Mouse (Mus musculus) lung, embryonic 14.5 days (tissue): ENCODE data around the gene Dpp9. TPM values are rescaled to one million over a fixed set of nuclear protein-coding genes. Genes with fewer than 3 reads are reported as not detected.
A peak's percentile ranks its signal among the peaks of the same experiment; 100 is the strongest.

Experiments used
- ATAC-seq: fragments of 200-750 bp; cut with Nextera tagmentation; 2 replicates; pipeline ENCODE4 v1.8.0; 2017; ENCODE audit warnings: mild to moderate bottlenecking, moderate TSS enrichment, moderate library complexity; ENCODE audit not compliant: insufficient read depth
- DNase-seq: peaks from one replicate; pipeline ENCODE4 v3.0.0-alpha.2; 2015
- H3K27ac ChIP-seq: fragments of 300-500 bp; sonication (generic); 2 replicates; pipeline ENCODE4 v1.5.1; 2014; ENCODE audit warnings: low read depth, mild to moderate bottlenecking, moderate library complexity
- H3K27me3 ChIP-seq: fragments of 300-500 bp; sonication (generic); 2 replicates; pipeline ENCODE4 v1.6.1; 2014; ENCODE audit warnings: low read length, control low read depth; ENCODE audit not compliant: insufficient read depth
- H3K36me3 ChIP-seq: fragments of 300-500 bp; sonication (generic); 2 replicates; pipeline ENCODE4 v1.6.1; 2014; ENCODE audit warnings: control low read depth; ENCODE audit not compliant: insufficient read depth
- H3K4me1 ChIP-seq: fragments of 300-500 bp; sonication (generic); 2 replicates; pipeline ENCODE4 v1.6.1; 2014; ENCODE audit warnings: antibody characterized with exemption, control low read depth; ENCODE audit not compliant: insufficient read depth
- H3K4me2 ChIP-seq: fragments of 300-500 bp; sonication (generic); 2 replicates; pipeline ENCODE4 v1.6.1; 2014; ENCODE audit warnings: mild to moderate bottlenecking
- H3K4me3 ChIP-seq: fragments of 300-500 bp; sonication (generic); 2 replicates; pipeline ENCODE4 v1.5.1; 2014; ENCODE audit warnings: low read depth, low read length
- H3K9ac ChIP-seq: fragments of 300-500 bp; sonication (generic); 2 replicates; pipeline ENCODE4 v1.6.1; 2014
- H3K9me3 ChIP-seq: fragments of 300-500 bp; sonication (generic); 2 replicates; pipeline ENCODE4 v1.6.1; 2016; ENCODE audit warnings: low read depth, low read length, control low read depth
- CTCF ChIP-seq: IDR thresholded peaks from 2 replicates; pipeline ENCODE4 v1.5.1; 2016; ENCODE audit warnings: antibody characterized with exemption, low read depth
- WGBS: fragments of 180-500 bp; shearing (Covaris S2); extraction: QIAGEN DNeasy Blood & Tissue Kit; methylation state at CpG from one replicate; pipeline ENCODE4 v1.1.7; 2014; 5-methylcytosine and 5-hydroxymethylcytosine counted together
- polyA plus RNA-seq: library from polyadenylated mRNA; unstranded; fragments of >200 nt; fragmentation: Nextera tagmentation; extraction: Ambion mirVana; gene quantifications from 2 replicates; pipeline ENCODE4 v1.2.1, GENCODE M21; 2014

The Dpp9 gene
- polyA plus RNA-seq, 1 experiment from 2014 or later = 41.3 TPM

GRCm38 (mm10) chr17:56229943-56230342 lies 11.2 kb upstream of the Dpp9 start:
- H3K4me1 ChIP-seq = no peaks in the 10 kb centered on the region; the same call in 1 of the 2 replicates
- ATAC-seq (no peak), DNase-seq (no peak)
- H3K36me3 ChIP-seq = no peaks in the 10 kb centered on the region
- no peak overlapping the region for H3K9ac ChIP-seq
- no peak overlapping the region for H3K4me2 ChIP-seq
- no peak for TF ChIP-seq CTCF
- WGBS = 52% methylated on average over 10 of the region's 10 CpGs
- H3K27me3 ChIP-seq = no peaks in the 10 kb centered on the region
- H3K4me3 ChIP-seq = no peak overlapping the region
- no peak overlapping the region for H3K27ac ChIP-seq
- H3K9me3 ChIP-seq = no peaks in the 10 kb centered on the region

- WGBS = 72% methylated on average over 3 of the region's 3 CpGs
- Histone ChIP-seq H3K4me1 (no peaks in the 10 kb centered on the region), H3K4me3 (no peak overlapping the region), H3K9me3 (no peaks in the 10 kb centered on the region), H3K27me3 (no peaks in the 10 kb centered on the region), H3K27ac (no peak overlapping the region), H3K4me2 (no peak overlapping the region), H3K36me3 (no peaks in the 10 kb centered on the region), H3K9ac (no peak overlapping the region)
- ATAC-seq = no peak
- no peak for DNase-seq
- no peak for TF ChIP-seq CTCF
These were observed 7.9 kb upstream of the Dpp9 start for GRCm38 (mm10) chr17:56226566-56226965.

- no peak for TF ChIP-seq CTCF
- no peak overlapping the region for H3K27ac ChIP-seq
- no peak overlapping the region for H3K9ac ChIP-seq
- H3K27me3 ChIP-seq = no peaks in the 10 kb centered on the region
- H3K4me1 ChIP-seq = no peaks in the 10 kb centered on the region
- no peaks in the 10 kb centered on the region for H3K9me3 ChIP-seq
- no peak for DNase-seq
- no peak for ATAC-seq
- no peak overlapping the region for H3K4me3 ChIP-seq
- no peaks in the 10 kb centered on the region for H3K36me3 ChIP-seq
- no peak overlapping the region for H3K4me2 ChIP-seq
- 45% methylated on average over 1 of the region's 1 CpGs for WGBS
These were observed 6.2 kb upstream of the Dpp9 start for GRCm38 (mm10) chr17:56224916-56225315.

- ATAC-seq = no peak
- Histone ChIP-seq H3K27me3 (no peaks in the 10 kb centered on the region), H3K36me3 (0 out of 2 replicates have a peak, but pooled peaks cover 3% of the 10 kb centered on the region), H3K4me1 (peaks cover 11% of the 10 kb centered on the region; the same call in 1 of the 2 replicates), H3K9me3 (no peaks in the 10 kb centered on the region), H3K4me2 (no peak overlapping the region), H3K9ac (no peak overlapping the region), H3K27ac (no peak overlapping the region), H3K4me3 (no peak overlapping the region)
- 40% methylated on average over 3 of the region's 3 CpGs for WGBS
- TF ChIP-seq CTCF = no peak
- peak; percentile 34 for DNase-seq
These were observed 1.1 kb upstream of the Dpp9 start for GRCm38 (mm10) chr17:56219805-56220204.

- Histone ChIP-seq H3K27ac (peak overlapping the region; percentile 69), H3K27me3 (no peaks in the 10 kb centered on the region), H3K9me3 (no peaks in the 10 kb centered on the region), H3K4me2 (peak overlapping the region; percentile 88), H3K4me3 (peak overlapping the region; percentile 82), H3K9ac (peak overlapping the region; percentile 81), H3K36me3 (0 out of 2 replicates have a peak, but pooled peaks cover 3% of the 10 kb centered on the region), H3K4me1 (peaks cover 11% of the 10 kb centered on the region; the same call in 1 of the 2 replicates)
- ATAC-seq = no peak
- no peak for DNase-seq
- WGBS = 42% methylated on average over 12 of the region's 12 CpGs
- TF ChIP-seq CTCF = no peak
These were observed 546 bp upstream of the Dpp9 start for GRCm38 (mm10) chr17:56219251-56219650.

GRCm38 (mm10) chr17:56217670-56218069 lies 1.0 kb downstream of the Dpp9 start:
- H3K9me3 ChIP-seq = no peaks in the 10 kb centered on the region
- ATAC-seq (no peak), DNase-seq (no peak)
- H3K27me3 ChIP-seq = no peaks in the 10 kb centered on the region
- no peak for TF ChIP-seq CTCF
- H3K4me1 ChIP-seq = peaks cover 11% of the 10 kb centered on the region; the same call in 1 of the 2 replicates
- H3K4me3 ChIP-seq = peak overlapping the region; percentile 82
- H3K36me3 ChIP-seq = 0 out of 2 replicates have a peak, but pooled peaks cover 7% of the 10 kb centered on the region
- peak overlapping the region; percentile 88 for H3K4me2 ChIP-seq
- 66% methylated on average over 13 of the region's 13 CpGs for WGBS
- H3K9ac ChIP-seq = peak overlapping the region; percentile 81
- no peak overlapping the region for H3K27ac ChIP-seq

- H3K4me3 ChIP-seq = no peak overlapping the region
- TF ChIP-seq CTCF = no peak
- peaks cover 36% of the 10 kb centered on the region for H3K36me3 ChIP-seq
- 72% methylated on average over 1 of the region's 1 CpGs for WGBS
- H3K27me3 ChIP-seq = no peaks in the 10 kb centered on the region
- ATAC-seq = no peak
- H3K4me1 ChIP-seq = peaks cover 11% of the 10 kb centered on the region; the same call in 1 of the 2 replicates
- H3K4me2 ChIP-seq = no peak overlapping the region
- no peak for DNase-seq
- H3K27ac ChIP-seq = no peak overlapping the region
- no peaks in the 10 kb centered on the region for H3K9me3 ChIP-seq
- no peak overlapping the region for H3K9ac ChIP-seq
These were observed 4.5 kb downstream of the Dpp9 start for GRCm38 (mm10) chr17:56214229-56214628.
